Mouse (Mus musculus) thymus, adult 18-20 months (tissue): ENCODE measurements around the gene Ndufb3.
"Not testable (repeated sequence)": the region's sequence is repeated elsewhere in the genome, so short reads cannot be mapped to it uniquely, and the experiment has no call there.

Experiments
- DNase-seq, 2 experiments: peaks; one replicate each; pipeline ENCODE4 v3.0.0; 2022; ENCODE audit warnings: mixed read lengths in 2 of 2

The Ndufb3 gene

DNA sequence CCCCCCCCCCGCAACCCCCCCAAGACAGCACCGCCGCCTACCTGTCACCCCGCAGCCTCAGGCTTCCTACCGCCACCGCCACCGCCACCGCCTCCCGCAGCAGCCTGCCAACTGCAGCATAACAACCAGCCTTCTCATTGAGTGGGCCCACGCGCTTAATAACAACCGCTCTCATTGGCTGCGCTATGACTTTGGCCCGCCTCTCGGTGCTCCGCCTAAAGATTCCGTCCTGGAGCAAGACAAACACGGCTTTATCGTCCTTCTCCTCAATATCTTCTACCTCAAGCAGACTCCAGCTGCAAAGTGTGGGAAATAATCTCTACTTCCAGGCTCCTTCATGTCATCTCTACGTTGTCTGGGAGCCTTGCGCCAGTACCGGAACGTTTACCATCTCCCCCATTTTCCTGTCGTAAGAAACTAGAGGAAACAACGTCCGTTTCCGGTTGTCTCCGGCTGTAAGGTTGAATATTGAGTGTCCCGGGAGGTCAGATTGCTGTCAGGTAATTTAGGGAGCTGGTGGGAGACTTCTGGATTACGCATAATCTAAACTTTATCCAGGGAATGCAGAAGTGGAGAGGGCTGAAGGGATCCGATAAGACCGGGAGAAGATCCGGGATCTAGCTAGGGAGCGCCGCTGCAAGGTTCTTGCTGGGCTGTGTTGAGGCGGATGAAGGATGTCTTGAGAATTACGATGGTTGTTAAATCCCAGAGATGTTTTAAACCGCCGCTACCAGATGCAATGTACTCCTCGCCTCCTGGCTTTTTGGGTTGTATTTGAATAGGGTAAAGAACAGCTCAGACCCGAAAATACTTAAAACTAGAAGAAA is at the start of gene Ndufb3, which contains the start of gene Fam126b:
Gene Ndufb3 (plus strand): TSS at position 214 of the 827 bp plus-strand sequence.
Gene Fam126b (minus strand): TSS at position 153 of the 827 bp plus-strand sequence.
- peak; percentile 74 to 83 for DNase-seq

DNA sequence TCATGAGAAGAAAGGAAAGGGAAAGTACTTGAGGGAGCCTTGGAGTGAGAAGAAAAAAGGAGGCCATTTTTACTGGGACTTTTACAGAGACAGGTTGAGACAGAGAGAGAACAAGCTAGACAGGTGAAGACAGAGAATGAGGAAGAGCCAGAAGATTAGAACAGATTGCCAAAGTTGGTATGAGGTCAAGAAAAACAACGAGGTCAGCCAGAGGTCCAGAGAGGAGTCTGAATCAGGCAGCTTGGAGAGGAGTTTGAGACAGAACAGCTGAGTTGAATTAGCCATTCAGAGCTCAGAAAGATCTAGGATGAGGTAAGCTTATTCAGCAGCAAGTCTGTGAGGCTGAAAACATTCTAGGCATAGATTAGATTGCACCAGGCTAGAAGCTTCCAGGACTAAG is 44.8 kb upstream of the Ndufb3 start:
- no peak for DNase-seq

DNA sequence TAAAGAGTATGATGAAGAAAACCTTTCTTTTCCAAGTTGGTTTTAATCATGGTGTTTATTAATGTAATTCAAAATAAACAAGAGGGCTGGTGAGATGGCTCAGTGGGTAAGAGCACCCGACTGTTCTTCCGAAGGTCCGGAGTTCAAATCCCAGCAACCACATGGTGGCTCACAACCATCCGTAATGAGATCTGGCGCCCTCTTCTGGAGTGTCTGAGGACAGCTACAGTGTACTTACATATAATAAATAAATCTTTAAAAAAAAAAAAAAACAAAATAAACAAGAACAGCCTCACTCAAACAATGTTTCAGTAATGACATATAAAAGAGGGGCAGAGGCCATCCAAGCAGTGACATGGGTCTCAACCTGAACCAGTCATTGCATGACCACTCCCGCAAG is 25.8 kb upstream of the Ndufb3 start:
- not testable (repeated sequence) for DNase-seq

GRCm38 (mm10) chr1:58562455-58562854 is 23.7 kb upstream of the Ndufb3 start:
- DNase-seq, result peak; percentile 12 to 18

DNA sequence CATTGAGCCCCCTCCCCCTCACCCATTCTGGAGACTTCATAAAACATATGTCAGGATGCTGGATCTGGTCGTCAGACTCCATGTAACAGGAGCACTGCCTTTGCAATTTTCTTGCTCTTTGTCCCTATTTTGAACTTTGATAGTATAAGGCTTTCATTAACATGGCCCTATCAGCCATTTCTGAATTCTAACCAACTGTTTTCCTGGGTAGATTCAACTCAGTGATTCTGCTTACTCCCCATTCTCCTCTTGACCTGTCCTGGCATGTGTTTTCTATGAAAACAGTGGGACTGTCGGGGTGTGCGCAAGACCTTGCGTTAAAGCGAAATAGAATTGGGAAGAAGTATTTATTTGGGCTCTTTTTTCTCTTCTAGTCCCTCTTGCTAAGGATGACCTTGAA is 21.2 kb upstream of the Ndufb3 start:
- DNase-seq, result no peak

DNA sequence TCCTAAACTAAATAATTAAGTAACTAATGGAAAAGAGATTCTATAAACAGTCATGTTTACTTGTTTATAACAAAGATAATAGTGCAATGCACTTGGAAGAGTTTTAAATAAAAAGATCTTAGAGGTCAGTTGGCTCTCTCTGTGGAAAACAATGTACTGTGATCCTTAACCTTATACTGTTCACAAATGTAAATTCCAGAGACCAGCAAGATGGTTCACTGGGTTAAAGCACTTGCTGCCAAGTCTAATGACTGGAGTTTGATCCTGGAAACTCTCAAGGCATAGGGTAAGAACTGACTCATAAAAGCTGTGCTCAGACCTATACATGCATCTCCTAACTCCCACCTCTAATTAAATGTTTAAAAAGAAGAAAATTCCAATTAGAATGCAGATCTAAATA is 19.6 kb upstream of the Ndufb3 start:
- no peak for DNase-seq

- DNase-seq, result no peak
Observed at GRCm38 (mm10) chr1:58568456-58569130, 17.6 kb upstream of the Ndufb3 start.

- DNase-seq, result no peak
Observed at GRCm38 (mm10) chr1:58570437-58570836, 15.7 kb upstream of the Ndufb3 start.

GRCm38 (mm10) chr1:58579179-58579578 is 7.0 kb upstream of the Ndufb3 start:
- no peak for DNase-seq

DNA sequence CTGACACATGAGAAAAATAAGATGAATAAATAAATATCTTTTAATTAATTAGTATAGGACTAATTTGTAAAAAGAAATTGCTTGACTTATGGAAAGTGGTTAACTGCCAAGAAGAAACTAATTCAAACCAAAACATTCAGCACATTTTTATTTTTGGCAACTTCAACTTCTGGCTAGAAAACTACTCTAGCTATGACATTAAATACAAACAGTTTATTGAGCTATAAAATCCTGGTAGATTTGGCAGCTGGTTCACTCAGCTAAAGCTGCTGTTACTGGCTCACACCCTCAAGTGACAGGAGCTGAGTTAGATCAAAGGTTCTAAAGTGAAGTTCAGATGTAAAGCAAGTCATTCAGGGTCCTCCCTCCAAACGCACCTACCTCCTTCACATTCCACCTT is 3.6 kb upstream of the Ndufb3 start:
- no peak for DNase-seq

- no peak for DNase-seq
Observed at GRCm38 (mm10) chr1:58584271-58584670, 1.9 kb upstream of the Ndufb3 start.

GRCm38 (mm10) chr1:58585373-58586170 is 612 bp upstream of the Ndufb3 start:
- DNase-seq, result no peak

DNA sequence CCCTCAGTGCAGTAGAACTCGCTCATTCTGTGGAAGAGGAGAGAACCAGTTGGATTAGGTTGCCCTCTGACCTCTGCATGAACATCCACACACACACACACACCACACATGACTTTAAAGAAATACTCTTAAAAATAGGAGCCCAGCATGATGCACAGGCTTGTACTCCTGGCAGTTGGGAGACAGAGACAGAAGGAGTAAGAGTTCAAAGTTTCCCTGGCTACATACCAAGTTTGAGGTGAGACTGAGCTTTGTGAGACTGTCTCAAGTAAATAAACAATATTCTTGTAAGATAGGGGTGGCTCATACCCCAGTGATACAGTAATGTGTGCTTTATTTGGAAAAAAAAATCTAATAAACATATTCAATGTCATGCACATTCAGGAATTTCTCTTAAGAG is 1.3 kb downstream of the Ndufb3 start:
- no peak for DNase-seq

DNA sequence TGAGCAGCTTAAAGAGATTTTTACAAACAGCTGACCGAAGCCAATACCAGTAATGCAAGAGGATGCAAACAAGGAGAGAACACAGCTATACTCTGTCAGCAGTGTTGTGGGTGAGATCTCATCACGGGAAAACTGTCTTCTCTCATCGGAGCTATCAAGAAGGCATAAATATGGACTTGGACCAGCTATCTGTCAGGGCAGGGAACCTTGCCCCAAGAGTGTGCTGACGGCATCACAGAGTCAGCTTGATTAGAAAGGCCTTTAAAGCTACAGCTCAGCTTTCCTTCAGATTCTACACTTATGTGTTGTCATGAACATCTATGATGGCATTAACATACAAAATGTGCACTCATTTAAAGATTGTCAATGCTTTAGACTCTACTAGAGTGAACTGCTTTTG is 16.5 kb downstream of the Ndufb3 start:
- DNase-seq, result no peak

DNA sequence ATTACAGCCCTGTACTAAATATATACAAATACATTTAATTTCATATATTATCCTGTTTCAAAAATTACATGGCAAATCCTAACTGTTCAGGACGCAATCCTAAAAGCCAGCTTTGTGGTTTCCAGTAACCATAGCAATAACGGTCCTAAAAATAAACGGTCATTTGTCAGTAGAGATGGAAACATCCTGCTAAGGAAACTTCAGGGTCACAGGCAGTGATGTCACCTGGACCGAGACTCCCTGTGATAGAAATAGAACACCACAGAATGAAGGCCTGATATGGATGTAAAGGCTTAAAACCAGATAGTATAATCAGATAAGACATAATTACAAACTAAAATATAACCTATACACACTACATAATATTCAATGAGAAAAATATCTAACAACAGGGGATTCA is 17.6 kb downstream of the Ndufb3 start:
- no peak for DNase-seq

DNA sequence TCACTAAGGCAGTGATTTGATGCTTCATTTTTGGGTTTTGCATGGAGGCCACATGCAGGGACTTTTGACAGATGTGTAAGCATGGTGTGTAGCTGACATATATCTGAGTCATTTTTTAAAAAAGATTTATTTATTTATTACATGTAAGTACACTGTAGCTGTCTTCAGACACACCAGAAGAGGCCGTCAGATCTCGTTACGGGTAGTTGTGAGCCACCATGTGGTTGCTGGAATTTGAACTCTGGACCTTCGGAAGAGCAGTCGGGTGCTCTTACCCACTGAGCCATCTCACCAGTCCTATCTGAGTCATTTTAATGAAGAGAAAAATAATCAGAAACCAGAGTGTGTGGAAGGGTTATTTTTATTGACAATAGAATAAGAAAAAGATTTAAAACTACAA is 23.4 kb downstream of the Ndufb3 start:
- not testable (repeated sequence) for DNase-seq

DNA sequence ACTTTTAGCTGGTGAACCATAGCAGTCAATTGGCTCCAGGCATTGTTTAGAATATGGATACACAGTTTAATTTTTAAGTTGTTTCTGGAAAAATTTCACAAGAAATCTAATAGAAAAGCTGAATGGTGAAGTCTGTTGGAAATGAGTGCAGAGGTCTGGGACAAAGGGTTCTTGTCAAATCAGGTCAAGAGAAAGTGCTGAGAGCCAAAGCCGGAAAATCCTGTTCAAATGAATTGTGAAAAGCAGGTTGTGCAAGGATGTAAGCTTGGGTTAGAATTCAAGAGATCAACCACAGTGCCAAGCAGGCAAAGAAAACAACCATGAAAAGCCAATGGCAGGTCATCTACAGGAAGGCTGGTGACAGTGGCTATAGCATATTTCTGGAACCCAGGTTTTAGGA is 24.0 kb downstream of the Ndufb3 start:
- DNase-seq, result no peak

- DNase-seq, result no peak
Observed at GRCm38 (mm10) chr1:58610611-58611010, 24.4 kb downstream of the Ndufb3 start.

DNA sequence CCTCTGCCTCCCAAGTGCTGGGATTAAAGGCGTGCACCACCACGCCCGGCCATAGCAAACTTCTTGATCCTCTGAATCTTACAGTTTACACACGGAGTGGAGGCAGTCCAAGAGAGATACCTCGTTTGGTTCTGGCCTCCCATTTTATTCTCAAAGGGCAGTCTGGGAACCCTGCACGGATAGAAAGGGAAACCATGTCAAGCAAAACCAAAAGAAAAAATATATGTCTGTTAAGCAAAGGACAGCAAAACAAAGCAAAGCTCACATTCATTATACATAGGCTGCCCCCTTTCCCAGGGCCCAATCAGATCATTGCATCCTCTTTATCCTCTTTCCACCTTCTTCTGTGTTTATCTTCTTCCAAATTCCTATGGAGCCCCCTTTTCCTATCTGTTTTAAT is 27.6 kb downstream of the Ndufb3 start:
- no peak for DNase-seq

- no peak for DNase-seq
Observed at GRCm38 (mm10) chr1:58614424-58614823, 28.2 kb downstream of the Ndufb3 start.

- no peak for DNase-seq
Observed at GRCm38 (mm10) chr1:58615146-58615545, 29.0 kb downstream of the Ndufb3 start.

GRCm38 (mm10) chr1:58616176-58616575 is 30.0 kb downstream of the Ndufb3 start:
- no peak for DNase-seq

DNA sequence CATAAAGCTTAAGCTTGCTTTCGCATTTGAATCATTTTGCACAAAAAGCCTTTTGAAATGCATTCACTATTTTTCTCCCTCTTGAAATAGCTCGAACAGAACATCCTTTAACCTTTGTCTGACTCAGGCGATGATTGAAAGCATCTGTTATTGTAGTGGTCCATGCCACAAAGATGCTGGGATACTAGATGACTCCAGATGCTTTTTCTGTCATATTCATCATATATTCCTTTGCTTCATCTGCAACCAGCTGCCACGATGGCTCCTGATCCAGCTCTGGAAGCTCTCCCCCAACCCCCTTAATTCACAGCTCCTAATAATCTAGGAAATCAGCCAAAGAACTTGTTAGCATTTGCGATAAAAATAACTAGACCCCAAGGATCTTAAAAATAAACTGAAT is 30.9 kb downstream of the Ndufb3 start:
- no peak for DNase-seq
